Mouse (Mus musculus) embryonic facial prominence, embryonic 10.5 days (tissue): ENCODE measurements around the gene Lrp6. TPM values are rescaled to one million over a fixed set of nuclear protein-coding genes. Genes with fewer than 3 reads are reported as not detected.

ENCODE experiments used
- DNase-seq: peaks from one replicate; pipeline ENCODE4 v3.0.0-alpha.2; 2017; ENCODE audit warnings: low spot score
- H3K27ac ChIP-seq: fragments of 300-500 bp; sonication (generic); replicated peaks from 2 replicates; pipeline ENCODE4 v1.5.1; 2016; ENCODE audit warnings: mild to moderate bottlenecking
- H3K27me3 ChIP-seq: fragments of 300-500 bp; sonication (generic); replicated peaks from 2 replicates; pipeline ENCODE4 v1.6.1; 2016; ENCODE audit warnings: low read depth, mild to moderate bottlenecking; ENCODE audit not compliant: poor library complexity, severe bottlenecking
- H3K36me3 ChIP-seq: fragments of 300-500 bp; sonication (generic); replicated peaks from 2 replicates; pipeline ENCODE4 v1.6.1; 2016; ENCODE audit warnings: mild to moderate bottlenecking, moderate library complexity
- H3K4me1 ChIP-seq: fragments of 300-500 bp; sonication (generic); 2 replicates; pipeline ENCODE4 v1.6.1; 2016
- H3K4me3 ChIP-seq: fragments of 300-500 bp; sonication (generic); 2 replicates; pipeline ENCODE4 v1.5.1; 2016; ENCODE audit warnings: mild to moderate bottlenecking, moderate library complexity
- H3K9me3 ChIP-seq: fragments of 300-500 bp; sonication (generic); 2 replicates; pipeline ENCODE4 v1.6.1; 2016; ENCODE audit warnings: mild to moderate bottlenecking
- WGBS: fragments of 180-500 bp; shearing (Covaris S2); methylation state at CpG from one replicate; pipeline ENCODE4 v1.1.7; 2016; 5-methylcytosine and 5-hydroxymethylcytosine counted together
- polyA plus RNA-seq: library from polyadenylated mRNA; unstranded; fragments of >200 nt; fragmentation: Nextera tagmentation; extraction: Ambion mirVana; gene quantifications from 2 replicates; pipeline ENCODE4 v1.2.1, GENCODE M21; 2016

Lrp6 gene
- polyA plus RNA-seq, 1 experiment from 2014 or later = 27.1 TPM

GRCm38 (mm10) chr6:134564539-134564938 is 2.2 kb downstream of the Lrp6 start:
- Histone ChIP-seq H3K4me3 (peak overlapping the region; percentile 95; the same call in 1 of the 2 replicates), H3K27me3 (no peaks in the 10 kb centered on the region), H3K4me1 (peaks cover 29% of the 10 kb centered on the region), H3K36me3 (peaks cover 3% of the 10 kb centered on the region; the same call in 1 of the 2 replicates), H3K9me3 (no peaks in the 10 kb centered on the region), H3K27ac (no peak overlapping the region)
- WGBS = 79% methylated on average over 2 of the region's 2 CpGs
- DNase-seq = no peak

DNA sequence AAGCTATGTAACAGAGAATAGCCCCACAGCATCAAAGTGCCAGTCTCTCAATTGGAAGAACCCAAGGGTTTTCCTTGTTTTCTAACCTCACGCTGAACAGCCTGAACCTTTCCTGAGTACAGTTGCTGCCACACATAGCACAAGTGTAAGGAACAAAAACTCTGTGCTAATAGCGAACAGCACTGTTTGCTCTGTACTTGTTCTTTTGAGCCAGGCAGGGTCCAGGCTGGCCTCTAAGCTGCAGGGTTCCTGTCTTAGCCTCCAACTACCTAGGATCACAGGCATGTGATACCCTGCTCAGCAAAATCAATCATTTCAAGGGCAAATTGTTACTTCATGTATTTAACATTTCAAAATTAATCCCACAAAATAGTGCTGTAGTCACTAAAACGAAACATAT is 7.1 kb downstream of the Lrp6 start:
- WGBS = 78% methylated on average over 3 of the region's 3 CpGs

GRCm38 (mm10) chr6:134558546-134559129 is 8.1 kb downstream of the Lrp6 start:
- Histone ChIP-seq H3K27ac (no peak overlapping the region), H3K4me1 (peaks cover 10% of the 10 kb centered on the region; the same call in 1 of the 2 replicates), H3K27me3 (no peaks in the 10 kb centered on the region), H3K4me3 (no peak overlapping the region), H3K9me3 (no peaks in the 10 kb centered on the region), H3K36me3 (peaks cover 3% of the 10 kb centered on the region; the same call in 1 of the 2 replicates)
- no peak for DNase-seq
- WGBS = 78% methylated on average over 8 of the region's 8 CpGs

More for the DNA sequence above, 7.1 kb downstream of the Lrp6 start:
- Histone ChIP-seq H3K4me1 (peaks cover 15% of the 10 kb centered on the region), H3K9me3 (no peaks in the 10 kb centered on the region), H3K27ac (no peak overlapping the region), H3K36me3 (peaks cover 3% of the 10 kb centered on the region; the same call in 1 of the 2 replicates), H3K4me3 (no peak overlapping the region), H3K27me3 (no peaks in the 10 kb centered on the region)
- no peak for DNase-seq

DNA sequence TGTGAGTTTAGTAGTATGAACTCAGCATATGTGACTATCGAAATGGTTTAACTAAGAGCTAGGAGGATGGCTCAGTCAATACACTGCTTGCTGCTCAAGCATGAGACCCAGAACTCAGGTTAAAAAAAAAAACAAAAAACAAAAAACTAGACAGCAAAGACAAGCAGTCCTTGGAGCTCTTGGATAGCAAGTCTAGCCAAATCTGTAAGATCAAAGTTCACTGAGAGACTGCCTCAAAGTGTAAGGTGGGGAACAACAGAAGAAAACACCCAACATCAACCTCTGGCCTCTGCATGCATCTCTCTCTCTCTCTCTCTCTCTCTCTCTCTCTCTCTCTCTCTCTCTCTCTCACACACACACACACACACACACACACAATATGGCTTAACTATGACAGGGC is 9.7 kb downstream of the Lrp6 start:
- Histone ChIP-seq H3K27me3 (no peaks in the 10 kb centered on the region), H3K36me3 (no peaks in the 10 kb centered on the region), H3K4me3 (no peak overlapping the region), H3K4me1 (0 out of 2 replicates have a peak, but pooled peaks cover 8% of the 10 kb centered on the region), H3K9me3 (no peaks in the 10 kb centered on the region), H3K27ac (no peak overlapping the region)
- 95% methylated on average over 1 of the region's 1 CpGs for WGBS
- DNase-seq = no peak

DNA sequence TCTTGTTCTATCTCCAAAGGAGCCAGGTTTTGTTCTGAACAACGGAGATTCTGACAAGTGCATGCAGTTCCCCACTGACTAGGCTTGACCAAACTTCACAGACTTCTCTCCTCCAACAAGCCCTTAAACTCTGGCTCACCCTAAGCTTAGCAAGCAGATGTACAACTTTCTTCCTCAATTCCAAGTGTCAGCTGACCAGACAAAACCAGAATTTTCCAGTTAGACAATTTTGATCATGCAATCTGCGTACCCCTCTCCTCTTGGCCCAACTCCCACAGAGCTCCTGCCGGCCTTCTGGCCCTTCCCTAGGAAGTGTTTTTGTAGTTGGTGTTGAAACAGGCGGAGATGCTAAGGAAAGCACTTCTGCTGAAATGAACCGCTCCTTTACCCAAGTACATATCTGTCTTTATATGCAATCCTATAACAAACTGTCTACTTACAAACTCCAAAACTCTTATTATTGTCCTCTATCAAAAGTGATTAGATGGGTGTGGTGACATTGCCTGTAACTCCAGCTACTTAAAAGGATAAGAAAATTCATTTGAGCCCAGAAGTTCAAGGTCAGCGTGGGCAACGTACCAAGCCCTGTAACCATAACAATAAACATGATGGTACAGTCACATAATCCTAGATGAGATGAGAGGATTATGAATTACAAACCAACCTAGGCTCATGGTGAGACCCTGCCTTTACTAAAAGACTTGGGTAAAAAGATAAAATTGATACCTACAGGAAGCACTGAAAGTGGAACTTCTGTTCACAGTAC is 10.4 kb downstream of the Lrp6 start:
- DNase-seq = no peak
- no peak overlapping the region for H3K4me3 ChIP-seq
- no peak overlapping the region for H3K27ac ChIP-seq
- H3K27me3 ChIP-seq = no peaks in the 10 kb centered on the region
- H3K9me3 ChIP-seq = no peaks in the 10 kb centered on the region
- WGBS = 86% methylated on average over 7 of the region's 7 CpGs
- H3K36me3 ChIP-seq = no peaks in the 10 kb centered on the region
- H3K4me1 ChIP-seq = 0 out of 2 replicates have a peak, but pooled peaks cover 8% of the 10 kb centered on the region

DNA sequence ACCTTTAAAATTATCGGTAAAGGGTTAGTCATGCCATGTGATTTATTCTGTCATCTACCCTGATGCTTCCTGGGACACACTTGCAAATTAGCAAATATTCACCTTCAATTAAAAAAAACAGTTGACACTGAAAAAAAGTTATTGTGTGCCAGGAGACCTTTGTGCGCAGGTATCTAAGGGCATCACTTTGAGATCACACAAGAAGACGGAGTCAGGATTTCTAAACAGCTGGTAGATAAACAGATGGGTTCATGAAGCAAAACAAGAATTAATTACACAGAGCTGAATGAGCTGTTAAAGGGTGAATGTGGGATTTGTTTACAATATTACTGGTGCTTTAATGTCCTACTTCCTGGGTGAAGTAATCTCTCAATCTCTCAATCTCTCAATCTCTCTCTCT is 11.6 kb downstream of the Lrp6 start:
- DNase-seq = no peak
- Histone ChIP-seq H3K4me1 (0 out of 2 replicates have a peak, but pooled peaks cover 8% of the 10 kb centered on the region), H3K36me3 (no peaks in the 10 kb centered on the region), H3K27ac (no peak overlapping the region), H3K27me3 (no peaks in the 10 kb centered on the region), H3K9me3 (no peaks in the 10 kb centered on the region), H3K4me3 (no peak overlapping the region)
- 86% methylated on average over 3 of the region's 3 CpGs for WGBS

DNA sequence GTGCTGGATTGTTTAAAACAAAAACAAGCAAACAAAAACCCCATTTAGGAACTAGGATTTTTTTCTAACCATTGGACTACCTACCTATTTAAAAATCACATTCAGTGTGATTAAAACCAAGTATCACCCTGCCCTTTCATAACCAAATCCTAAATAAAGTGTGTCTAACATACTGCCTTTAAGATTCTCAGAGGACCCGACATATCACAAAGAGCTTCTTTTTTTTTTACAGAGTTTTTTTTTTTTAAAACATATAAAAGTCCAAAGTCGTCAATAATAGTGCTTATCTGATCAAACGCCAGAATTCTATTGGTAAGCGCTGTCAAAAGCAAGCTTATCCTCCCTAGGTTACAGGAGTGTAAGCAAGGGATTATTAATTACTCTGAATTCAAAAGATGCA is 12.5 kb downstream of the Lrp6 start:
- 86% methylated on average over 4 of the region's 4 CpGs for WGBS
- Histone ChIP-seq H3K36me3 (peaks cover under 1% of the 10 kb centered on the region), H3K4me3 (no peak overlapping the region), H3K27me3 (no peaks in the 10 kb centered on the region), H3K4me1 (0 out of 2 replicates have a peak, but pooled peaks cover 2% of the 10 kb centered on the region), H3K27ac (no peak overlapping the region), H3K9me3 (no peaks in the 10 kb centered on the region)
- DNase-seq = no peak

DNA sequence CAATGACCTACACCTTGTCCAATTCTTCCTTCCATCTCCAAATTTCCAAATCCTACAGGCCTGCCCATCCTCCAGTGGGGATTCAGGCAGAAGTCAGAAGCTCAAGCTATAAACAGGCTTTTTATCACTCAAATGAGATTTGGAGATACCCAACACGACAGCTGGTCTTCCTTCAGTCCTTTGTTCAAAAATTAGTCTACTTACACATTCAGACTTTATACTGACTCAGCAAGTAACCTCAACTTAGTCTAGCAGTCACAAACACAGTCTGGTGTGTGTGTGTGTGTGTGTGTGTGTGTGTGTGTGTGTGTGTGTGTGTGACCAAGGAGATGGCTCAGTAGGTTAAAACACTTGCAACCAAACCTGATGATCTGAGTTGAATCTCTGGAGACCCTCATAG is 15.8 kb downstream of the Lrp6 start:
- Histone ChIP-seq H3K4me3 (no peak overlapping the region), H3K4me1 (peaks cover 6% of the 10 kb centered on the region), H3K9me3 (no peaks in the 10 kb centered on the region), H3K27ac (no peak overlapping the region), H3K36me3 (peaks cover 12% of the 10 kb centered on the region), H3K27me3 (no peaks in the 10 kb centered on the region)
- no peak for DNase-seq
- 81% methylated on average over 1 of the region's 1 CpGs for WGBS

DNA sequence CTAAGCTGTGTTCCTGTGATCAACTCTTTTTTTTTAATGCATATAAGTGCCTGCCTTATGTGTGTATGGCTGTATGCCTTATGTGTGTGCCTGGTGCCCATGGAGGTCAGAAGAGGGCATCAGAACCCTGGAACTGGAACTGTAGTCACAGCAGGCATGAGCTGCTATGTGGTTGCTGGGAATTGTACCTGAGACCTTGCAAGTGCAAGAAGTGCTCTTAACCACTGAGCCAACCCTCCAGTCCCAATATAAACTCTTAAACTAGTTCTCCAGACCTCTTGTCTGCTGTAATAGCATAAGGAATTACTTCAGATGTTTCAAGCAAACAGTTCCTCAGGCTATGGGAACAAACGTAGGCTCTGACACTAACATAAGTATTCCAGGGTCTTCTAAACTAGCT is 16.4 kb downstream of the Lrp6 start:
- Histone ChIP-seq H3K27me3 (no peaks in the 10 kb centered on the region), H3K9me3 (no peaks in the 10 kb centered on the region), H3K4me1 (peaks cover 8% of the 10 kb centered on the region), H3K27ac (no peak overlapping the region), H3K36me3 (peaks cover 12% of the 10 kb centered on the region), H3K4me3 (no peak overlapping the region)
- WGBS = 83% methylated on average over 1 of the region's 1 CpGs
- DNase-seq = no peak

DNA sequence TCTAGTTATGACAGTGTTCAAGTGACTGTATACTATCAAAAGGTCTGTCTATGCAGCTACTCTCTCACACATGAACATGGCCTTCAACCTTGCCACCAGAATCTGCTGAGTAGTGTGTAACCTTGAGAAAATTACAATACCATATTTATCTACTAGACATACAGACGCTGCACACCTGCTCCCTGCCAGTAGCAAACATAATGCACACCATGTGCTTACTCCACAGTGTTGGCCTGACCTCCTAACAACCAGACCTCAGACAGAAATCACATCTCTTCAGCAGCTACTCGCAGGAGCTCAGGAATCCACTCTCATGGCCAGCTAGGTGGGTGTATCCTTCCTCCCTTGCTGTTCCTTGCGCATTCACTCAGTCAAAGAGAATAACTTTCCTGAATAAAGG is 21.9 kb downstream of the Lrp6 start:
- Histone ChIP-seq H3K36me3 (peaks cover 29% of the 10 kb centered on the region), H3K27me3 (no peaks in the 10 kb centered on the region), H3K4me1 (peaks cover 19% of the 10 kb centered on the region), H3K4me3 (no peak overlapping the region), H3K9me3 (no peaks in the 10 kb centered on the region), H3K27ac (no peak overlapping the region)
- 73% methylated on average over 3 of the region's 3 CpGs for WGBS
- DNase-seq = no peak

GRCm38 (mm10) chr6:134544093-134544492 is 22.7 kb downstream of the Lrp6 start:
- Histone ChIP-seq H3K27ac (no peak overlapping the region), H3K9me3 (no peaks in the 10 kb centered on the region), H3K36me3 (peaks cover 28% of the 10 kb centered on the region), H3K4me3 (no peak overlapping the region), H3K4me1 (peaks cover 20% of the 10 kb centered on the region), H3K27me3 (no peaks in the 10 kb centered on the region)
- 71% methylated on average over 2 of the region's 2 CpGs for WGBS
- DNase-seq = no peak

GRCm38 (mm10) chr6:134543607-134544006 is 23.2 kb downstream of the Lrp6 start:
- no peak overlapping the region for H3K27ac ChIP-seq
- H3K36me3 ChIP-seq = peaks cover 25% of the 10 kb centered on the region
- no peaks in the 10 kb centered on the region for H3K27me3 ChIP-seq
- H3K4me1 ChIP-seq = peaks cover 24% of the 10 kb centered on the region
- H3K4me3 ChIP-seq = no peak overlapping the region
- no peaks in the 10 kb centered on the region for H3K9me3 ChIP-seq
- DNase-seq = no peak

DNA sequence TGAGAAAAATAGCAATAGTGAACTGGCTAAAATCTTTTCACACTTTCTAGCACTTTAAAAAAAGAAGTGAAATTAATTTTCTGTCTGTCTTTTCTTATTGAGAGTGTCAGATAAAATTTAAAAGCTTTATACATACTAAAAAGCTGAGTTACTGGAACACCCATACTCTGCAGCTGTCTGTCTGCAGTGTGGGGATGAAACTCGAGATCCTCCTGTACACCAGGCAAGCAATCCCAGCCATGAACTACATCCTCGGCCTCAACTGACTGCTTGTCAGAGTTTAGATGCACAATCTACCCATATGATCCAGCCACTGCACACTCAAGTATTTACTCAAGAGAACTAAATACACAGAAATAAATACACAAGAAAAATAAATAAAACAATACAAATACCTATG is 24.4 kb downstream of the Lrp6 start:
- H3K4me1 ChIP-seq = peaks cover 26% of the 10 kb centered on the region
- H3K27ac ChIP-seq = no peak overlapping the region
- DNase-seq = no peak
- no peaks in the 10 kb centered on the region for H3K9me3 ChIP-seq
- H3K4me3 ChIP-seq = no peak overlapping the region
- no peaks in the 10 kb centered on the region for H3K27me3 ChIP-seq
- H3K36me3 ChIP-seq = peaks cover 21% of the 10 kb centered on the region
- 78% methylated on average over 2 of the region's 2 CpGs for WGBS
